Mouse (Mus musculus) C2C12 (cell line): ENCODE measurements around the gene Sec31a. TPM values are rescaled to one million over a fixed set of nuclear protein-coding genes. Genes with fewer than 3 reads are reported as not detected.
A peak's percentile ranks its signal among the peaks of the same experiment; 100 is the strongest.

Source experiments
- H3K27me3 ChIP-seq: one replicate; pipeline ENCODE4 v1.6.1; 2011; ENCODE audit not compliant: control insufficient read depth, insufficient read depth, insufficient read length
- H3K36me3 ChIP-seq: one replicate; pipeline ENCODE4 v1.6.1; 2011; ENCODE audit not compliant: control insufficient read depth, insufficient read depth
- H3K4me3 ChIP-seq: one replicate; pipeline ENCODE4 v1.5.1; 2011; ENCODE audit warnings: mild to moderate bottlenecking, control low read depth; ENCODE audit not compliant: poor library complexity, insufficient read depth, severe bottlenecking
- H3K79me2 ChIP-seq: one replicate; pipeline ENCODE4 v1.6.1; 2011; ENCODE audit not compliant: control insufficient read depth, insufficient read depth
- H3K79me3 ChIP-seq: one replicate; pipeline ENCODE4 v1.6.1; 2011; ENCODE audit warnings: low read depth, control low read depth
- H3ac ChIP-seq: one replicate; pipeline ENCODE3; 2011; ENCODE audit warnings: low read depth; ENCODE audit not compliant: control insufficient read depth, insufficient read length
- CEBPB ChIP-seq: IDR thresholded peaks from one replicate; pipeline ENCODE4 v1.6.1; 2011; ENCODE audit warnings: low read depth, mild to moderate bottlenecking, control low read depth, moderate library complexity
- CTCF ChIP-seq: IDR thresholded peaks from one replicate; pipeline ENCODE4 v1.5.1; 2011; ENCODE audit not compliant: control insufficient read depth, insufficient read depth, insufficient read length
- FOSL1 ChIP-seq: IDR thresholded peaks from one replicate; pipeline ENCODE4 v1.8.0; 2011; ENCODE audit warnings: mild to moderate bottlenecking, low read length; ENCODE audit not compliant: poor library complexity, insufficient read depth, severe bottlenecking
- MAX ChIP-seq: IDR thresholded peaks from one replicate; pipeline ENCODE4 v1.6.1; 2011; ENCODE audit warnings: mild to moderate bottlenecking, control low read depth
- MYOD1 ChIP-seq: IDR thresholded peaks from one replicate; pipeline ENCODE4 v1.6.1; 2011; ENCODE audit warnings: low read depth; ENCODE audit not compliant: control insufficient read depth, insufficient read length
- MYOG ChIP-seq: IDR thresholded peaks from one replicate; pipeline ENCODE4 v1.6.1; 2011; ENCODE audit not compliant: control insufficient read depth, insufficient read length; ENCODE audit errors: extremely low read depth
- USF1 ChIP-seq: IDR thresholded peaks from one replicate; pipeline ENCODE4 v1.6.1; 2011; ENCODE audit warnings: low read depth, mild to moderate bottlenecking, control low read depth, moderate library complexity
- long read RNA-seq, 2 experiments: library from polyadenylated mRNA; unstranded; transcript quantifications; one replicate each; pipeline ENCODE4 v2.0.0; 2019 to 2020
- polyA plus RNA-seq: library from polyadenylated mRNA; unstranded; fragments of >200 nt; fragmentation: generic; extraction: Trizol; gene quantifications from one replicate; pipeline ENCODE4 v1.2.1, GENCODE M21; 2012; ENCODE audit warnings: missing spikeins

The Sec31a gene
- polyA plus RNA-seq: 183 TPM
- long read RNA-seq, experiment 1, partial matches to known transcripts: 24 of 99 reads
- long read RNA-seq, experiment 1, other reads (novel, unspliced or antisense): 72 of 99 reads
- long read RNA-seq, experiment 2, full-length matches to known transcripts: 2 of 1,136 reads
- long read RNA-seq, experiment 2, partial matches to known transcripts: 63 of 1,136 reads
- long read RNA-seq, experiment 2, other reads (novel, unspliced or antisense): 1,071 of 1,136 reads

DNA sequence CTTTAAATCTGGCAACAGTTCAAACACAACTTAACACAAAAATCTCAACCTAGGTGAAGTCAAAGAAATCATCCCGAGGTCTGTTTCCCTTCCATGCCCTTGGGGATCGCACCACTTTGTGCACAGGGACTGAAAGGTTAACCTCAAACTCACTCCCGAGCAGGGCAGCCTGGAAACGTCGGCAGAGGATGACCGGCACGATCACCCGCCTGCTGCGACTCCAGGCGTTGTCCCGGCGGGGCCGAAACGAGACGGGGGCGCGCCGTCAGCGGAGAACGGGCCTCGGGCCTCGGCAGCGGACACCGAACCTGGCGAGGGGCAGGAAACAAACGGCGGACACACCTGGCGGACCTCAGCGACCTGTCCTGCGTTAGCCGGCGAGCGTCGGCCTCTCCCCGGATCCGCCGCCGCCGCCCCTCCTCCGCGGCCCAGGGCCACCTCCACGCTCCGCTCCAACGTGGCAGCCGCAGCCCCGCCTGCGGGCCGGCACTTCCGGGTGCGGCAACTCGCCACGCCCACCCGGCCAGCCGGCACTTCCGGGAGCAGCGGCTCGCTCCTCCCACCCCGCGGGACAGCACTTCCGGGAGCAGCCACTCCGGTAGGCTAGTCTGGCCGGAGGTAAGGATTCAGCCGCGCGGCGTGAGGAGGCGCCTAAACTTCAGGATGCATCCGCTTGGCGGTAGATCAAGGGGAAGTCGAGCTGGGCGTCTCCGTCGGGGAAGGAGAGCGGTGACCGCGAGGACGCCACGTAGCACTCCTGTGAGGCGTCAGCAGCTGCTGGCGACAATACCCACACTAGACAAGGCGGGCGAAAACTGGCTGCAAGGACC lies at the start of gene Sec31a:
TSS of gene Sec31a (minus strand) at position 474 of the 830 bp plus-strand sequence.
- Histone ChIP-seq H3K4me3 (peak within 1 kb of the TSS; percentile 77), H3K36me3 (peaks cover 32% of the 10 kb centered on the region), H3K79me2 (peaks cover 58% of the 10 kb centered on the region), H3K79me3 (peaks cover 48% of the 10 kb centered on the region), H3ac (peak within 1 kb of the TSS; percentile 80), H3K27me3 (no peaks in the 10 kb centered on the region)
- no peak for TF ChIP-seq MYOD1
- TF ChIP-seq MAX: peak; percentile 56
- TF ChIP-seq CTCF: no peak
- no peak for TF ChIP-seq FOSL1
- no peak for TF ChIP-seq MYOG
- no peak for TF ChIP-seq USF1
- TF ChIP-seq CEBPB: no peak

DNA sequence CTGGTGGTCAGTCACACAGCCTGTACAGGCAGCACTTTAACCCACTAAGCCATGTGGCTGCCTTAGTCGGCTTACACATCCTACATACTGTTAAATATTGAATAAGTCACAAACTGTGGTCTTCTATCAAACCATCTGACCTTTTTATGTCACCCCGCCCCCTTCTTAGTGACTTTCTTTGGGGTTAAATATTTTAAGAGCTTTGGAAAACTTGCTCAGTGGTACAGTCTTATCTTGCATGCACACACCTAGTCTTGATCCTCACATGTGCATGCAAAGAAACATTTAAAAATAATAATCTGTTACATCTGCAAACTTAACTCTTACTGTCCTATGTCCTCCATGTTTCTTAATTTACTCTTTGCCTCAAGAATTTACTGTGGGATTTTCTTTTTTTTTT lies 46.3 kb upstream of the Sec31a start:
- H3K4me3 ChIP-seq: no peak overlapping the region
- no peaks in the 10 kb centered on the region for H3K79me3 ChIP-seq
- no peak overlapping the region for H3ac ChIP-seq
- H3K27me3 ChIP-seq: no peaks in the 10 kb centered on the region
- TF ChIP-seq MYOG (no peak), FOSL1 (no peak), CEBPB (no peak), CTCF (no peak), MAX (no peak), MYOD1 (no peak), USF1 (no peak)
- peaks cover 9% of the 10 kb centered on the region for H3K79me2 ChIP-seq
- peaks cover 34% of the 10 kb centered on the region for H3K36me3 ChIP-seq

DNA sequence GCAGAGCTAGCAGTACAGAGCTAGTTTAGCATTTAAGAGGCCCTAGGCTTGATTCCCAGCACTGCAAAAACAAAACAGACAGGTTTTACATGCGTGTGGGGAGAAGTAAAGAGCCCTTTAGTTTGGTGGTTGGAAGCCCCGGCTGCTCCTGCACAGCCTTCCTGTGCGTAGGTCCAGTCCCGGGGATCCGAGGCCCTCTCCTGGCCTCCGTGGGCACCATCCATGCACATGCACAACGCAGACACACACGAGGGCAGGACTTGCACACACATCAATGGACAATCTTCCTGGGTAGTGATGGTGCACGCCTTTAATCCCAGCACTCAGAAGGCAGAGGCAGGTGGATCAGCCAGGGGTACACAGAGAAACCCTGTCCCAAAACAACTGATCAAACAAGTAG lies 45.5 kb upstream of the Sec31a start:
- Histone ChIP-seq H3K4me3 (no peak overlapping the region), H3K79me3 (no peaks in the 10 kb centered on the region), H3K36me3 (peaks cover 29% of the 10 kb centered on the region), H3K27me3 (no peaks in the 10 kb centered on the region), H3ac (no peak overlapping the region), H3K79me2 (peaks cover 9% of the 10 kb centered on the region)
- TF ChIP-seq FOSL1 (no peak), MAX (no peak), USF1 (no peak), MYOG (no peak), CEBPB (no peak), MYOD1 (no peak), CTCF (no peak)

DNA sequence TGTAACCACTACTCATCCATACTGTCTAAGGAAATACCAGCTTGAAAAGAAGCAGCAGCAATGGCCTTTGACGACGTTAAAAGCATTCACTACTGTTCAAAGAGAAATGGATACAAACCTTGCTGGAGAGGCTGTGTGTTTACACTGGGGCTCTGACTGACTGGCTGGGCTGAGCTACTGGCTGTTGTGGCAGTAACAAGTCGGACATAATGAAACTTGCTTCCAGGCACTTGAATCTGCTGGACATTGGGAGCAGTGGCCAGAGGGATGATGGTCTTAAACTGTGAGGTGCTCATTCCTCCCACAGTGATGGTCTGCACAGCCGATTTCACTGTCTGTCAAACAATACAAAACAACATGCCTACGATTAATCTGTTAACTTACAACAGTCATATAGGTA lies 43.4 kb upstream of the Sec31a start:
- peaks cover 34% of the 10 kb centered on the region for H3K36me3 ChIP-seq

DNA sequence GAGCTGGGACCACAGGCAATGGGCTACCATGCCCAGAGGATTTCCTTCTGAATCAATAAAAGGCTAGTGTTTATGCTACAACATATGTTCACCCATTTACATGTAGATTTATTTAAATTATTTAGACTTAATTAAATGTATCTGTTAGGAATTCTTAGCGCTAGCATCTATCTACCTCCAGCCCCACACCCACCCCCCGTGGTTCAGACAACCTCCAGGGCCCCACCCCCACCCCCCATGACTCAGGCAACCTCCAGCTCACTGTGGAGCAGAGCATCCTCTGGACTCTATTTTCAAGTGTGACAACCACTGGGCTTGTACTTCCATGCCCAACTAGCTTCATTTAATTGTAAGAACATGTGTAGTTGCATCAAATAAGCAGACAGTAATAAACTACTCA lies 35.8 kb upstream of the Sec31a start:
- Histone ChIP-seq H3K79me2 (no peaks in the 10 kb centered on the region), H3K36me3 (peaks cover 55% of the 10 kb centered on the region), H3K27me3 (no peaks in the 10 kb centered on the region), H3K4me3 (no peak overlapping the region), H3ac (no peak overlapping the region), H3K79me3 (no peaks in the 10 kb centered on the region)
- TF ChIP-seq FOSL1: no peak
- TF ChIP-seq MYOD1: no peak
- no peak for TF ChIP-seq CEBPB
- no peak for TF ChIP-seq MYOG
- TF ChIP-seq MAX: no peak
- TF ChIP-seq USF1: no peak
- no peak for TF ChIP-seq CTCF

More for the DNA sequence above, 43.4 kb upstream of the Sec31a start:
- no peaks in the 10 kb centered on the region for H3K79me3 ChIP-seq
- no peak overlapping the region for H3ac ChIP-seq
- no peak for TF ChIP-seq MYOG
- TF ChIP-seq FOSL1: no peak
- no peak for TF ChIP-seq CEBPB
- TF ChIP-seq MAX: no peak
- TF ChIP-seq CTCF: no peak
- no peak for TF ChIP-seq USF1
- TF ChIP-seq MYOD1: no peak
- H3K27me3 ChIP-seq: no peaks in the 10 kb centered on the region
- H3K79me2 ChIP-seq: peaks cover 4% of the 10 kb centered on the region
- no peak overlapping the region for H3K4me3 ChIP-seq
